Mouse (Mus musculus) right cerebral cortex, adult 2 months (tissue): ENCODE results near the gene 1110059E24Rik.
"Not testable (repeated sequence)": the region's sequence is repeated elsewhere in the genome, so short reads cannot be mapped to it uniquely, and the experiment has no call there.

ENCODE experiments used
- DNase-seq, 2 experiments: peaks; one replicate each; pipeline ENCODE4 v3.0.0; 2021 to 2022; ENCODE audit warnings: low spot score in 2 of 2

1110059E24Rik gene

DNA sequence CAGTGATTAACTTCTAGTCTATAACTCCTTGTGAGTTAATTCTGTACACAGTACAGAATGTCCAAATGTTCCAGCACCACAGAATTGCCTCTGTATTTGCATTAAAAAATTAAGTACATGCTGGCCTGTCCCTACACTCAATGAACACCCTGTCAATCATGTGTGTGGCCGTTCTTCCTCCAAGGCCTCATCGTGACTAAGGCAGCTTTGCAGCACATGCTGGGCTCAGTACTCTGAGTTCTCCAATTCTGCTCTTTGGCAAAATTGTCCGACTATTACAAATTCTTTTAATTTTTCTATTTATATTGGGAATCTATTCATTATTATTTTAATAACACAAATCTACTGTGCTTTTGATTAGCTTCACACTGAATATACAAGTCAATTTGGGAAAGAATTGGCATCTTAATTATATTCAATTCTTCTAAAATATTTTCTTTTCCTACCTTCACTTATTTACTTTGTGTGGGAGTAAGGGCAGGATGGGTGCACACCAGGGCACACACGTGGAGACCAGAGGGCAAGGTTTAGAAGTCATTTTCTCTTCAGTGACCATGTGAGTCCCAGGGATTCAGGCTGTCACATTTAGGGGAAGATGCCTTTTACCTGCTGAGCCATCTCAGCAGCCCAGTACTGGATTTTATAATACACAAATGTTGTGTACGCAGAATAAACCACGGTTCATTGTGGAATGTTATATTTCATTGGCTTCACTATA is 26.3 kb downstream of the 1110059E24Rik start:
- DNase-seq: no peak

DNA sequence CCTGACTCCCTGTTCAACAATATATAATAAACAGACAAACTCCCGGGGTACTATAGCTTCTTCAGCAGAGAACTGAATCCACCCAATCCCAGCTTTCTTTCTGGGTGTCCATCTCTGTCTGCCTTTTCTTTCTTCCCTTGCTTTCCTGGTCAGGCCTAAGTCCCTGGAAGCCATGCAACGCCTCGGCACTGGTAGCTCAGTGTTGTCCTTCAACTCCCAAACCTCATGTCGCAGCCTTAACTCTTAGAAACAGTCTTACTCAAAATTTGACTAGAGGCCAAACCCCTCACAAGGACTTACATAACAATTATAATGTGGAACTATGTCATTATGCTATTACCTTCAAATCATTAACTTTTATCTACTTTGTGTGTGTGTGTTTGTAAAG is 28.6 kb downstream of the 1110059E24Rik start:
- DNase-seq: no peak

DNA sequence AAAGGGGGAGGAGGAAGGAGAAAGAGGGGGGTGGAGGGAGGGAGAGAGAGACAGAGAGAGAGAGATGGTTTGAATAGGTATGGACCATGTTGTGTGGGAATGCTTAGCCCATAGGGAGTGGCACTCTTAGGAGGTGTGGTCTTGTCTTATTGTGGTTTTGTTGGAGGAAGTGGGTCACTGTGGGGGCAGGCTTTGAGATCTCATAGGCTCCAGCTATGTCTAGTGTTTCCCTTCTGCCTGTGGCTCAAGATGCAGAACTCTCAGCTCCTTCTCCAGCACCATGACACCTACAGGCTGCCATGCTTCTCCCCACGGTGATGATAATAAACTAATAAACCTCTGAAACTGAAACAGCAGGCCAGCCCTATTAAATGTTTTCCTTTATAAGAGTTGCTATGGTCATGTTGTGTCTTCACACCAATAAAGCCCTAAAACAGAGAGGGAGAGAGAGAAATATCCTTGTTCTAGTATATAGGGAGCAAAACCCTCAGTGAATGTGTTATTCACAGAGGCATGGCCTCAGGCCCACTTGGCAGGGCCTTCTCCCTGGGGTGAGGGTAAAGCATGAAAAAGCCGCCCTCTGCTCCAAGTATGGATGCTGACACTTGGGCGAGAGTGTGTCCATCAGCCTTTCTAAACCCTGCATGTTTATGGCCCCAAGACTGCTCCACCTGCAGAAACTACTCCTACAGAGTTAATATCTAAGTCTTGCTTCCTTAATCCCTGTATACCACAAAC is 29.2 kb downstream of the 1110059E24Rik start:
- DNase-seq: no peak

DNA sequence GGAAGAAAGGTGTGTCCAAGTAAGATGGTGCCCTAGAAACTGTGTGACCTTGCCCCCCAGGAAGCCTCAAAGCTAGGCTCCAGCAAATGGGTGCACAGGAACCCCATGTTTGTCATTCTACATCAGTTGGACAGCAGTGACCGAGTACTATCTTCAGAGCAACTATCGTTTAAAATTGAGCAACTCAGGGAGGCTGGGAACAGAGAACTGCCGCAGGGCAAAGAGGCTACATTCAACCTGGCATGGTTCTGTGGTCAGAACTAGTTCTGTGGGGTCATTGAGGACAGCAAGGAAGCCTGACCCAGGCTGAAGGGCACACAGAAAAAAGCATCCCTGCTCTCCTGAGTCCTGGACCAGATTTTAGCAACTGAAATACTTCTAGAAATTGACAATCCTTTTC is 37.0 kb downstream of the 1110059E24Rik start:
- DNase-seq: no peak

DNA sequence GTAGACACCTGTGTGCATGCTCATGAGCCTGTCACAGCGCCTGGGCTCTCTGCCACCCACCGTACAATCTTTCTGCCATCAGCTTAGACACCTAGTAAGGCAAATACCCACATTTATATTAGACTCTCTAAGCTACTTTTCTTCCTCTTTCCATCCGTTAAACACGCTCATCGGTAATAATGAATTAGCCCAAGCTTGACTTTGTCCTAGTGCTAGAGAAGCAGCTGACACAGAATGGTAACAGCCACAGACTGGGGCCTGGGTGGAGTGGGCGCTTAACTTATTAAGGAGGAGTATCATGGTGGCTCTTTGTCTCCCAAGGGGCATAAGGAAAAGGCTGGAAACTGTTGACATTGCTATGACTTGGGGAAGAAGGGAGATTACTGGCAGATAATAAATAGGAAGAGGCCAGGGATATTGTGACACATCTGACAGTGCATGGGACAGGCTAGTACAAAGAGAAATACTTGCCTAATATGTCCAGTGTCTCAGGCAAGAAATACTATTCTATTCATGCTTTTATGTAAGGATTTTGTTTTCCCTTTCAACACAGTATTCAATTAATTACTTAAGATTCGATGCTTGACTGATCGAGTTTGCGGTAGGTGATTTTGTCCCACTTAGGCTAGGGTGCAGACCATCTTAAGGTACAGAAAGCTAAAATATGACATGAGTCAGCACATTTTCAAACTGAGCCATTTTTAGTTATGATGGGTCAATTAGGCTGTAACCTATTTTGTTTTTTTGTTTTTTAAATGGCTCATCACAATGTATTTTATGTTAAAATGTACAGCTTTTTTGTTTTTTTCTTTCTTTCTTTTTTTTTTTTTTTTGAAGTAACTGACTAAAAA is 40.8 kb downstream of the 1110059E24Rik start:
- DNase-seq: no peak

DNA sequence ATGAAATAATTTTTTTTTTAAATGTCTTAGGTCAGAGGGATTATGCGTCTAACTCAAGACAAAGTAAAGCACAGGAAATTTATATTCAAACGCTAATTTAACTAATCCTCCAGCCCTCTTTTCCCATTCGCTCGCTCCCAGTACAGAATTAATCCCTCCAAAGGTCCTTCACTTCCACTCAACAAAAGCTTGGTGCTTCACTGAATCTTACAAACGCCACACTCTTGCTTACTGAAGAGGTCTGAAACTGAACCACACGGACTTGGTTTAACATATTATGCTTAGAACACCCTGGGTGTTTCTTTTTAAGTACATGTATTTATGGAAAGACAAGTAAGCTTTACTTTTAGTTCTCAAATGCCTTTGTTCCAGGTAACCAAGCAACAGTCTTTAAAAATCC is 41.5 kb downstream of the 1110059E24Rik start:
- DNase-seq: no peak

DNA sequence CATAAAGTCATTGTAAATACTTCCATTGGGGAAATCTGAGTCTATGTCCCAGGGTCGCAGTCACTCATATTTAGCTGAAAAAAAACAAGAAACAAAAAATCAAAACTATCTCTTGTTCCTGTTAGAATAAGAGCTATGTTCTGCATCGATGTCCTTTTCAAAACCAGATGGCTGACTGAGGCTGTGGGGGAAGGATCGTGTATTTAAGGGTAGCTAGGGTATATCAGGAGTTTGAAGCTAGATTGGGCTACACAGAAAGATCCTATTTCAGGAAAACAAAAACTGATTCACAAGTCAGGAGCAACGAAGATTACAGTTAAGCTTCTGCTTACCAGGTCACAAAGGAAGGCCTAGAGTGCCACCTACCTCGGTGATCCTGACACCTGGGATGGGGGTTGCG is 42.5 kb downstream of the 1110059E24Rik start:
- DNase-seq: no peak

DNA sequence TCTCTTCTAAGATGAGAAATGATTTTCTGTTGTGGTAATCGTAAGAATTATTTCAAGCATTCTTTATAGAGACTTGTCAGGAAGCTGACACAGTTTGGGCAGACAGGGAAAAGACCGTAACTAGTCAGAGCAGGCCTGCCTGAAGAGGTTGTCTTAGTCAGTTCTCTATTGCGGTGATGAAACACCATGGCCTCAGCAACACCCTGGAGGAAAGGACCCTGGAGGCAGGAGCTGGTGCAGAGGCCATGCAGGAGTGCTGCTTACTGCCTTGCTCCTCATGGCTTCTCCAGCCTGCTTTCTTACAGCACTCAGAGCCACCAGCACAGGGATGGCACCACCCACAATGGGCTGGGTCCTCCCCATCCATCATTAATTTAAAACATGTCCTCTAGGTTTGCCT is 47.5 kb downstream of the 1110059E24Rik start:
- DNase-seq: no peak

DNA sequence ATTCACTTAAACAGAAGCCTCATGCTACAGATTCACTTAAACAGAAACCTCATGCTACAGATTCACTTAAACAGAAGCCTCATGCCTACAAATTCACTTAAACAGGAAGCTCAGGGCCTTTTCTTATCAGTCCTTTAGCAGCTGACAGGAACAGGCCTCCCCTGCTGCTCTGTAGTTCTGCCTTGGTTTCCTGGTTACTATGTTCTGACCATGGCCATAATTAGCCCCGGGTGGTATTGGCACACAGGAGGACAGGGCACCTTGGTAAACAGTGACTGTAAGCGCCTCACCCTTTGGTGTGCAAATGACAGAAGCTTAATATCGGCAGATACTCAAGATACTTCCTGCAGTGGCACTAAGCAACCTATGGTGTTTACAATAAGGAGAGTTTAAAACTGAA is 48.9 kb downstream of the 1110059E24Rik start:
- no peak for DNase-seq

DNA sequence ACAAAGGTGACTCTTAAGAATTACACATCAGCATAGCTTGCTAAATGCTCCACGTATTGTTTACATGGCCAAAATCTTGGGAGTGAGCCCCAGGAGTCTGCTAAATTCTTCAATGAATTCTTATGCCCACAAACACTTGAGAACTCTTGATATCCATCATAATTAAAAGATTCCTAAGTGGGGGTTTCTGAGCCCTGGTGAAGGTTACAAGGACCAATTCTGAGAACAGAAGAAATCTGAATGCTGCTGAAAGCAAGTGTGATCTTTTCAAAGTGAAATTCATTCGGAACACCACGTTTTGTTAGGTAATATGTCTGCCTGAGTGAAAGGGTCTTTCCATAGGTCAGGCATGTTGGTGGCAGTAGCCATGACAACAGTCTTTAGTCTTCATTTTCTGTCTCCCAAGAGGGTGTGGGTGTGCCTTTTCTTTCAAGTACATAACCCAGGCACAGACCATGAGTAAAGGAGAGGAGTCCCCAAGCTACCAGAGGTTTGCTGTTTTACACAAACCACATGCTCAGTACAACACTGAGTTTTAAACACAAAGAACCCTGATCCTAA is 51.2 kb downstream of the 1110059E24Rik start:
- DNase-seq: no peak

DNA sequence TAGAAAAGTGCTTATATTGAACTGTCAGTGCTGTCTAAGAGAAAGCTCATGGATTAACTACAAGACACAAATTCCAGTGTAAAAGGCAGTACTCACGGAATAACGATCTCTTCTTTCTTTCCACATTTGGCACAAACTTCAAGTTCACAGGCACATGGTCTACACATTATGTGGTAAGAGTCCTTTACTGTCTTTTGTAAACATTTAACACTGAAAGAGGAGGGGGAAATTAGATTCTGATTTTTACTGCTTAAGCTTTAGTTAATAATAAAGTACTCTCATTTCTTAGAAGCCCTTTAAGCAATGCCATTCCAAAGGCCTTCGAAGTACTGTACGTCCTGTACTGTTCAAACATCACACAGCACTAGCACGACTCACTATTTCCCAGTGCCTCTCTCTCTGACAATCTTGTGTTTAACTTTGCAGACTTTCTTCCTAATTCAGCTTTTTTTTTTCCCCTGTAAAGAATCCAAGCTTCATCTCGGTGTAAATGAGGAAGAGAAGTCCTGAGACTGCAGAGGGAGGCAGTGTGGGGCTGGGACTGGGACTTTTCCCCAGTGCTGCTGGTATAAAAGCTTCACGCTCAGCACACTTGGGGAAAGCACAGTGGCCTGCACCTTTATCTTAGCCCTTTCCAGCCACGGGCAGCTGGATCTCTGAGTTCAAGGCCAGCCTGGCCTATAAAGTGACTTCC is 54.0 kb downstream of the 1110059E24Rik start:
- no peak for DNase-seq

DNA sequence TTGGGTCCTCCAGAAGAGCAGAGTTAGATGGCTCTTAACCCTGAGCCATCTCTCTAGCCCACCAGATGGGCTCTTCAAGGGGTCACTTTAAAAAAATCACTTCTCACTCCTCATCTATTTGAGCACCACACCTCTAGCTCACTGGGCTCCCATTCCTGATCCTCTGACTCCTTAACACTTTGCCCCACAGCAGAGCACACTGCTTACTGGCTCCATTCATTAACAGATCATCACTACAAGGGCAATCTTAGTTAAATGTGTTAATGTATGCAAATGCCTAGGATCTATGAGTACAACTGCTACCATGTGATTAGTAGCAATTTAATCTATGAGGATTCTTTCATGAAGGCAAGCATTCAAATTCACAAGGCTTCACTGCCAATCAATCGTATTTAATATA is 58.1 kb downstream of the 1110059E24Rik start:
- DNase-seq: no peak

DNA sequence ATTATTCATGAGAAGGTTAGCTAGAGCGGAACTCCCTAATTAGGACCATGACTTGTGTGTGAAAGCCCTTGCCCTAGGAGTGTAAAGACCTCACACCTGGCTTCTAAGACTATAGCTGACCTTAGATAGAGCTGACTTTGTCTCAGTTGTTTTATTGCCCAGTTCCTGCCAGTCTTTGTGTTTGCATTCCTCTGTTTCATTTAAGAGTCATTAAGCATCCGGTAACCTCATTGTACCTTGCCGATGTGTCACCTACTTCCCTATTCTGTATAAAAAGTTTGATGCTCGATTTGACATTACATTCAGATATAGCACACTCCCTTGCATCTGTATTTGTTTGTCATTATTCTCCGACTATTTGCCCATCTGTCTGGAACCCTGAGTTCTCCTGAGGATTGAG is 60.6 kb downstream of the 1110059E24Rik start:
- not testable (repeated sequence) for DNase-seq

DNA sequence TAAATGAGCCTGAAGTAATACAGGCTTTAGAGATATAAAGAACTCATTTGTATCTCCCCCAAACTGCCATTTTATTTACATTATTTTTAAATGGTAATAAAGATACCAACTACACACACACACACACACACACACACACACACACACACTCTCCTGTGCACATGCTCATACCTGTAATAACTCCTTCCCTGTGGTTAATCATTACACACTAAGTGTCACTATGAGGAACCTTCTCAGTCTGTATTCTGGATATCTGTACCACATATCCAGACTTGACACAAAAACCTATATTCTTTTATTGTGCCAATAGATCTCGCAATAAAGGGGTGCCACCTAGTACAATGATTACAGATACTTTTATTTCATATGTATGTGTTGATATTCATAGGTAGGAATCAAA is 62.9 kb downstream of the 1110059E24Rik start:
- no peak for DNase-seq

DNA sequence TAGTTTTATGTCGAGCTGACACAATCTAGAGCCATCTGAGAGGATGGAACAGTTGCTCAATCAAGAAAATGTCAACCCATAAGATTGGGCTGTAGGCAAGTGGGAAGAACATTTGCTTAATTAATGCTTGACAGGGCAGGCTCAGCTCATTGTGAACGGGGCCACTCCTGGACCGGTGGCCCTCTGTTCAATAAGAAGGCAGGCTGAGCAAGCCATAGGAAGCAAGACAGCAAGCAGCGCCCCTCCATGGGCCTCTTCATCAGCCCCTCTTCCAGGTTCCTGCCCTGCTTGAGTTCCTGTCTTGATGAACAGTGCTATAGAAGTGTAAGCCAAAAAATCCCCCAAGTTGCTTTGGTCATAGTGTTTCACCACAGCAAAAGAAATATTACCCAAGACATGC is 65.2 kb downstream of the 1110059E24Rik start:
- DNase-seq: no peak

DNA sequence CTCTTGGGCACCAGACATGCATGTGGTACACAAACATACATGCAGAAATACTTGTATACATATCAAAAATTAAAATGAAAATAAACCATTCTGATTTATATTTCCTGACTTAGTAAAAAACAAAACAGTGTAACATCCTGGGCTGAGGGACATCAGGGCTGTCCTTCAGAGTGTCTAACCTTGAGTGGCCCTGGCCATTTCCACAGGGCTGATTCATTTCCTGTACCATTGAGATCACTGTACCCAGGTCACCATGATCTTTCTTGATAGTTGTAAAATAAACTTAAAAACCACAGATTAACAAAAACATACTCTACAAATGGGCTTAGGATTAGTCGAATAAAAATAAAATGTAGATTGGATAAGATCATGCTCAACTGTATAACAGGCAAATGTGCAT is 66.2 kb downstream of the 1110059E24Rik start:
- no peak for DNase-seq

DNA sequence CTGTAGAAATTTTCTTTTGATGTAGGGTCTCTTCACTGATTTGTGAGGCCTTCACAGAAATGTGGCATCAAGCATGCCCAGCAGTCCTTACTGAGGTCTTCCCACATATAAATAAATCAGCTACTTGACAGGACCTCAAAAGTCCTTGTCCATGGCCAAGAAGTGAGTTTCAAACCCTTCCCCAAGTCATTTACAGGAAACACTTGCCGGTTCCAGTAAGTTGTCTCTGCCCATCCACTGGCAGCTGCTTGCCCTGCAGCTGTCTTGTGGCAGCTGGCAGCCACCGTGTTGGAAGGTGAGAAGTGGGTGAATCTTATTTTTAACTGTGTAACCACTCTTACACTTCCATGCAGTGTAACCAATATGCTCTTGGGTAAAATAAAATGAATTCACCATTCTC is 66.9 kb downstream of the 1110059E24Rik start:
- DNase-seq: no peak

DNA sequence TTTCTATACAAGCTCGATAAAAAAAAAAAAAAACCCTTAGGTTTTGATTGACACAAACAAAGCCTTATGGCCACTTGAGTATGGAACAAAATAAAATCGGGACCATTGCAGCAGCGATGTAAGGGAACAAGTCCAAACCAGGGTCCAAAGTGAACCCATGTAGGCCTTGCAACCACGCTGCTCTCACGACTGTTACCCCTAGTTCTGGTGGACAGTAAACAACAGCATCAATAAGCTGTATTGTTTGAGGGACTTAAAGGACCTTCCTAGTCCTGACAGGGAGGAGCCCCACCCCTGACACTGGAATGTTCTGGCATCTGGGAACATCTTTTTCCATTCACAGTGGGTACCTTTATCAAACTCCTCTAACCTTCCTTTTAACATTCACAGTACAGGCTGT is 68.8 kb downstream of the 1110059E24Rik start:
- DNase-seq: no peak

DNA sequence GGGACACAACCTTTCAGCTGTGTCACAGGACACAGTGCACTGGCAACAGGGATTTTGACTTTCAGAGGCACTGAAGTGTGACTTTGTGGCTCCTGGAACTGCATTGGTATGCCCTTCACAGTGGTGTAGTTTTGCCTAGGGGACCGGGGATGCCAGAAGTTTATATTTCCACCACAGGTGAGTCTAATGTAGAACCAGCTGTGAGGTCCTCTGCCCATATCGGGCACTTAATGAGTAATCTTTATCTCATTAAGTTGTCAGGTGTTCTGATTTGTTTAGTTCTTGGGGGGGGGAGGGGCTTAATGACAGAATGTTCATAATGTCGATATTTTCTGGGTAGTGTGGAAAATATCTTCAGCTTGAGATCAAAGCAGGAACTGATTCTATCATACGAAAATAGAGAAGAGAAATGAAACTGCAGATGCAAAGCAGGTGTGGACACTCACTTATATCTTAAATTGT is 69.2 kb downstream of the 1110059E24Rik start:
- DNase-seq: no peak

DNA sequence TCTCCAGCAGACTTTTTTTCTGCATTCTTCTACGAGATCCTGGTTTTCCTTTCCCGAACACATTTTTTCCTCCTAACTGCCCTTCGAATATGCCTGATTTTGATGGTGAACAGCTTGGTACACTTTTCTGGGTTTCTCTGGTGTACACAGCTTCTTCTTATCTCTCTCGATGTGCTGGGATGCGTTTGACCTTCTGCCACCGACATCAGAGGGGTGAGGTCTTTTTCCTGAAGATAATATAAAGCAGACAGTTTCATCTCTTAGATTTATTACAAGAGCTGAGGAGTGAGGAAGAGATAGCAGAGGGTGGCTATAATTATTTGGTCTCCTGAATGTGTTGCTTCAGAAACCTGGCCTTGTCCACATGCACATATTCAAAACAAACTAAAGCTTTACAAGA is 71.4 kb downstream of the 1110059E24Rik start:
- no peak for DNase-seq

DNA sequence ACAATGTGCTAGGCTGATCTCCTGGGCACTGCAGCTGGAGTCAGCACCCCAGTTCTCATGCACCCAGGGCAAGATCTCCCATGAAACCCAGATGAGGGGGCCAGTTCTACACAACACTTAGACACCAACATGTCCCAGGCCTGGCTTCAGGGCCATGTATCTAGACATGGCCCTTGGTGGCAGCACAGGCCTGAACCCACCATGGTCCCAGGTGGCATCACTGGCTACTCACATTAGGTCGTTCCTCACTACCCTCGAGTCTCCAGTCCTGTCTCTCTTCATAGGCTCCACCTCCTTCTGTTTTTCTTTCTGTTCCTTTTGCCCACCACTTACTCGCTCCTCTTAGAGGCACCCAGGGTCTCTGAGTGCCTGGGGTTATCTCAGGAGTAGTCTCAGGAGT is 72.9 kb downstream of the 1110059E24Rik start:
- DNase-seq: no peak

DNA sequence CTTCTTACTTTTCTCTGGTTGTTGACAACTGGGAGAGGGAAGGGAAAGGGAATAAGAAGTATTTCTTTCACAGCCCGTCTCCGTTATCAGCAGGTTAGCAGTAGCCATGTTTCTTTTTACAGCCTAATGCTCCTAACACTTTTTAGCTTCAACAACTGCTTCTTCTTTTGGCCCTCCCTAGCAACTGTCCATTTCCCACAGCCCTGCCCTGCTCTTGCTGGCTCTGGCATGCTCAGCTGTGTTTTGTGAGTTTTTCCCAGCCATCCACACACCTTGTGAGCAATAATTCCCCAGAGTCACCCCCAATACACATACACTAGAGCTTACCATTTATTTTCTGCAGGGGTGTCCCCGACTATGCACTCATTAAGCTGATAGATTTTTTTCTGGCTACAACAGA is 75.3 kb downstream of the 1110059E24Rik start:
- no peak for DNase-seq
